Mouse (Mus musculus) embryonic fibroblast, embryonic 13.5 days (primary cell): Measurements from ENCODE around the gene Pum3.

Source experiments
- CTCF ChIP-seq: IDR thresholded peaks from 2 replicates; pipeline ENCODE4 v1.5.1; 2011; ENCODE audit warnings: mild to moderate bottlenecking, control low read depth, low read length, moderate library complexity, borderline replicate concordance; ENCODE audit not compliant: insufficient read depth
- POLR2A ChIP-seq: IDR thresholded peaks from 2 replicates; pipeline ENCODE4 v1.6.1; 2011; ENCODE audit warnings: low read depth, mild to moderate bottlenecking, control low read depth, low read length, moderate library complexity

- TF ChIP-seq POLR2A (no peak), CTCF (no peak)
Measured at GRCm38 (mm10) chr19:27370174-27370573, 59.5 kb downstream of the Pum3 start.
